Mouse (Mus musculus): ENCODE measurements around the gene Twist2. TPM values are rescaled to one million over a fixed set of nuclear protein-coding genes. Genes with fewer than 3 reads are reported as not detected.

Twist2 gene
- polyA plus RNA-seq, 1 experiment from 2014 or later, result 45.3 TPM

- Histone ChIP-seq H3K4me1 (replicated peaks) (0 out of 2 replicates have a peak, but pooled peaks cover 4% of the 10 kb centered on the region), H3K9me3 (no peaks in the 10 kb centered on the region), H3K36me3 (no peaks in the 10 kb centered on the region), H3K4me3 (replicated peaks) (no peak overlapping the region), H3K4me2 (no peak overlapping the region), H3K9ac (replicated peaks) (no peak overlapping the region), H3K27ac (no peak overlapping the region), H3K27me3 (no peaks in the 10 kb centered on the region)
- WGBS, result 84% methylated on average over 5 of the region's 5 CpGs
- no peak for ATAC-seq (ENCODE audit: insufficient number of reproducible peaks, insufficient read depth, low FRiP score, low TSS enrichment, low read depth)
Observed at GRCm38 (mm10) chr1:91776928-91777327, 24.3 kb upstream of the Twist2 start.

DNA sequence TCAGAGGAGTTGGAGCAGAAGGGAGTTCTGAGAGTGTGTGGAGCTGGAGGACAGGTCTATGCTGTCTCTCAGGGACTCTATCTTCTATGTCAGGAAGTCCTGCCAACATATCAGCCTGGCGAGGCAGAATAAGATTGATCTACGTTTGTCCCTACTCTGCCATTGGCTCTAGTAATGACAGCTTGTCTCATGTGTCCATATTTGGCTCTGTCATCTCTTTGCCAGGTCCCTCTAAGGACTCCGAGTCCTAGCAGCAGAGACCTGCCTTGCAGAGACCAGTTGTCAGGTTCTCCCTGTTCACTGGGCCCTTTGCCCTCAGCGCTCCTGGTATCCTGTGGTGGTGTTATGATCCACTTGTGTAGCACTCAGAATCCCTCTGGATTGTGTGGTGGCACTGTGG lies 21.4 kb upstream of the Twist2 start:
- 83% methylated on average over 4 of the region's 4 CpGs for WGBS
- H3K4me1 ChIP-seq (replicated peaks), result 0 out of 2 replicates have a peak, but pooled peaks cover 4% of the 10 kb centered on the region

GRCm38 (mm10) chr1:91781182-91781581 lies 20.1 kb upstream of the Twist2 start:
- Histone ChIP-seq H3K4me3 (replicated peaks) (no peak overlapping the region), H3K36me3 (no peaks in the 10 kb centered on the region), H3K4me2 (no peak overlapping the region), H3K27me3 (no peaks in the 10 kb centered on the region), H3K9ac (replicated peaks) (no peak overlapping the region), H3K27ac (no peak overlapping the region), H3K4me1 (replicated peaks) (0 out of 2 replicates have a peak, but pooled peaks cover 4% of the 10 kb centered on the region), H3K9me3 (no peaks in the 10 kb centered on the region)
- WGBS, result 83% methylated on average over 7 of the region's 7 CpGs
- no peak for ATAC-seq (ENCODE audit: insufficient number of reproducible peaks, insufficient read depth, low FRiP score, low TSS enrichment, low read depth)

More for the DNA sequence above, 21.4 kb upstream of the Twist2 start:
- Histone ChIP-seq H3K36me3 (no peaks in the 10 kb centered on the region), H3K27me3 (no peaks in the 10 kb centered on the region), H3K9me3 (no peaks in the 10 kb centered on the region), H3K4me2 (no peak overlapping the region), H3K9ac (replicated peaks) (no peak overlapping the region), H3K27ac (no peak overlapping the region), H3K4me3 (replicated peaks) (no peak overlapping the region)
- ATAC-seq (ENCODE audit: insufficient number of reproducible peaks, insufficient read depth, low FRiP score, low TSS enrichment, low read depth), result no peak

DNA sequence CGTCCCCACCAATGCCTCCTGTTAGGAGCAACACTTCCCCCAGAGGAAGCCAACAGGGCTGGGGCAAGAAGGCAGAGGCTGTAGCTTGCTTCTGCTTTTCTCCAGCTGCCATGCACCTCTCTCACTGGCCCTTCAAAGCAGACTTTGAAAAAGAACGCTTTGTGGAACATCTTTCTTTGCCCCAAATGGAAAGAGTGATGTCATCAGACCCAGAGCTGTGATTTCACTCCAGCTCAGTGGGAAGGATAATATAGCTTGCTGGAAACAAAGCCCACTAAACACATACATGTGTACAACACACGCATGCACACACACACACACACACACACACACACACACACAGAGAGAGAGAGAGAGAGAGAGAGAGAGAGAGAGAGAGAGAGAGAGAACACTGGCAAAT lies 17.1 kb upstream of the Twist2 start:
- no peaks in the 10 kb centered on the region for H3K9me3 ChIP-seq
- 73% methylated on average over 3 of the region's 3 CpGs for WGBS

GRCm38 (mm10) chr1:91799323-91799722 lies 1.9 kb upstream of the Twist2 start:
- Histone ChIP-seq H3K27ac (peak overlapping the region; percentile 93; the same call in 1 of the 2 replicates), H3K36me3 (no peaks in the 10 kb centered on the region), H3K9me3 (no peaks in the 10 kb centered on the region), H3K9ac (replicated peaks) (no peak overlapping the region), H3K27me3 (peaks cover 36% of the 10 kb centered on the region), H3K4me1 (replicated peaks) (peaks cover 43% of the 10 kb centered on the region), H3K4me2 (peak overlapping the region; percentile 96), H3K4me3 (replicated peaks) (peak overlapping the region; percentile 68; the same call in 1 of the 2 replicates)
- no peak for ATAC-seq (ENCODE audit: insufficient number of reproducible peaks, insufficient read depth, low FRiP score, low TSS enrichment, low read depth)
- WGBS, result 57% methylated on average over 3 of the region's 3 CpGs

More for the DNA sequence above, 17.1 kb upstream of the Twist2 start:
- H3K4me1 ChIP-seq (replicated peaks), result no peaks in the 10 kb centered on the region
- no peaks in the 10 kb centered on the region for H3K27me3 ChIP-seq
- no peaks in the 10 kb centered on the region for H3K36me3 ChIP-seq
- no peak overlapping the region for H3K4me3 ChIP-seq (replicated peaks)
- no peak overlapping the region for H3K9ac ChIP-seq (replicated peaks)
- no peak overlapping the region for H3K4me2 ChIP-seq
- no peak overlapping the region for H3K27ac ChIP-seq
- ATAC-seq (ENCODE audit: insufficient number of reproducible peaks, insufficient read depth, low FRiP score, low TSS enrichment, low read depth), result no peak

GRCm38 (mm10) chr1:91800348-91800747 lies 913 bp upstream of the Twist2 start:
- peak overlapping the region; percentile 96 for H3K4me2 ChIP-seq
- H3K27ac ChIP-seq, result peak overlapping the region; percentile 93
- H3K4me3 ChIP-seq (replicated peaks), result peak overlapping the region; percentile 68
- H3K9me3 ChIP-seq, result no peaks in the 10 kb centered on the region
- peaks cover 42% of the 10 kb centered on the region for H3K27me3 ChIP-seq
- H3K36me3 ChIP-seq, result no peaks in the 10 kb centered on the region
- 3% methylated on average over 13 of the region's 13 CpGs for WGBS
- H3K9ac ChIP-seq (replicated peaks), result peak overlapping the region; percentile 84
- peak; percentile 60; the same call in 1 of the 2 replicates for ATAC-seq (ENCODE audit: insufficient number of reproducible peaks, insufficient read depth, low FRiP score, low TSS enrichment, low read depth)
- peaks cover 46% of the 10 kb centered on the region for H3K4me1 ChIP-seq (replicated peaks)

DNA sequence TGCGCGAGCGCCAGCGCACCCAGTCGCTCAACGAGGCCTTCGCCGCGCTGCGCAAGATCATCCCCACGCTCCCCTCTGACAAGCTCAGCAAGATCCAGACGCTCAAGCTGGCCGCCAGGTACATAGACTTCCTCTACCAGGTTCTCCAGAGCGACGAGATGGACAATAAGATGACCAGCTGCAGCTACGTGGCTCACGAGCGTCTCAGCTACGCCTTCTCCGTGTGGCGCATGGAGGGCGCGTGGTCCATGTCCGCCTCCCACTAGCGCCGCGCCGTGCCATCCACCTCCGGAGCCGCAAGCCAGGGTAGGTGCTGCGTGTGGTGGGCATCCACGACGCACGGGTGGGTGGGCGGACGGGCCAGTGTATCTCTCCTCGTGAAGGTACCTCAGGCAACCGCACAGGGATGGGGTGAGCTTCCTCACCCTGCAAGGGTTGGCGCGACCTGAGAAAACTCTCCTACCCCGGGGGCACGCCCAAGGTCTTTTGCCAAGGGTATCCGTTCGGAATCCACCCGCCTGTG lies 644 bp downstream of the Twist2 start:
- Histone ChIP-seq H3K4me3 (replicated peaks) (peak overlapping the region; percentile 68), H3K4me2 (peak overlapping the region; percentile 96), H3K27me3 (peaks cover 42% of the 10 kb centered on the region), H3K4me1 (replicated peaks) (peaks cover 55% of the 10 kb centered on the region), H3K36me3 (no peaks in the 10 kb centered on the region), H3K9ac (replicated peaks) (peak overlapping the region; percentile 84), H3K27ac (peak overlapping the region; percentile 93), H3K9me3 (no peaks in the 10 kb centered on the region)
- peak; percentile 8; the same call in 1 of the 2 replicates for ATAC-seq (ENCODE audit: insufficient number of reproducible peaks, insufficient read depth, low FRiP score, low TSS enrichment, low read depth)
- under 1% methylated on average over 45 of the region's 45 CpGs for WGBS

DNA sequence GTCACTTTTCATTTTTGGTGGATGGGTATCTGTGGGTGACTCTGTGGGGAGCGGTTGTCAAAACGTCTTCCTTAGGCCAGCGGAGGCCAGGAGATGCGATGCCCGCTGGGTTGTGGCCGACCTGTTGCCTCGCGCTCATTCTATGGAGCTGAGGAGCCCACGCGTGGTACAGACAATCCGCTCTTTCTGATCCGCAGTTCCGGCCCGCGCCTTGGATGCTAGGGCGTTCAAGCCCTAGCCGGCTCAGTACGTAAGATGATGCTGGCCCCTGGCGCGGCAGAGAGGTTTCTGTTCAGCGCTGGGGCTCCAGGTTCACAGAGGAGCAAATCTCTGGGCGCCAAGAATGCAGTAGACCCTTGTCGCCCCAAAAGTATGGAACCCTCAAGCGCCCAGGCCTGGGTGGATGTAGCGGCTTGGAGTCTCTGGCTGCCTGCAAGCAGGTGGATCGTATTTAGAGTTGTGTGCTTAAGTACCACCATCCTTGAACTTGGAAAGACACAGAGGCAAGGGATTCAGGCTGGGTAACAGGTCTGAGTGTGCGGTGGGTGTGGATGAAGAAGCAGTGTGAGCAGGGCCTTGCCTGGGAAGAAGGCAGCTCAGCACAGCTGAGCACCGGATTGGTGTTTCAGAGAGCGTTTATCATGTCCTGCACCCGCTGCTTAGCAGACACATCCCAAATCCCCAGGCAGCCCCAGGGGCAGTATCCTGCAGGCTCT lies 1.3 kb downstream of the Twist2 start:
- WGBS, result 5% methylated on average over 30 of the region's 30 CpGs
- H3K4me1 ChIP-seq (replicated peaks), result peaks cover 61% of the 10 kb centered on the region

DNA sequence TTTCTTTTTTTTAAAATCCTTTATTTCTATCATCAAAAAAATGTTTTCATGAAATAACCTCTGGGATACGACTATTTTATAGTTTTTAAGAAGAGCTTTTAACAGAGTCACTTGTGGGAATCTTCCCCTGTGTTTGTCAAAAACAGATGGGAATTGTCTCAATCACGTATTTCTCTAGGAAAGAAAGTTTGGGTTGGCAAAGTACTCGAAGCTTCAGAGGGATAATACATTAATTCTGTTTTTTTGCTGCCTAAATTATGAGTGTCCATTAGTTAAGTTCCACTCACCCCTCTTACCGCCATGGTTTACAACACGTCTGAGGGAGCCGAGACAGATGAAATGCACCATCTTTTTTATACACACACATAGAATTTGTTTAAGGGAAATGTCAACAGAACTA lies 2.2 kb downstream of the Twist2 start:
- 42% methylated on average over 6 of the region's 6 CpGs for WGBS
- H3K9me3 ChIP-seq, result no peaks in the 10 kb centered on the region
- H3K27me3 ChIP-seq, result peaks cover 42% of the 10 kb centered on the region
- ATAC-seq (ENCODE audit: insufficient number of reproducible peaks, insufficient read depth, low FRiP score, low TSS enrichment, low read depth), result no peak
- H3K36me3 ChIP-seq, result no peaks in the 10 kb centered on the region
- H3K9ac ChIP-seq (replicated peaks), result peak overlapping the region; percentile 31; the same call in 1 of the 2 replicates
- no peak overlapping the region for H3K27ac ChIP-seq
- H3K4me1 ChIP-seq (replicated peaks), result peaks cover 60% of the 10 kb centered on the region
- H3K4me2 ChIP-seq, result peak overlapping the region; percentile 96
- H3K4me3 ChIP-seq (replicated peaks), result peak overlapping the region; percentile 29

More for the DNA sequence above, 1.3 kb downstream of the Twist2 start:
- H3K9me3 ChIP-seq, result no peaks in the 10 kb centered on the region
- ATAC-seq (ENCODE audit: insufficient number of reproducible peaks, insufficient read depth, low FRiP score, low TSS enrichment, low read depth), result no peak
- H3K27ac ChIP-seq, result peak overlapping the region; percentile 93
- peaks cover 42% of the 10 kb centered on the region for H3K27me3 ChIP-seq
- peak overlapping the region; percentile 96 for H3K4me2 ChIP-seq
- H3K4me3 ChIP-seq (replicated peaks), result peak overlapping the region; percentile 68
- no peaks in the 10 kb centered on the region for H3K36me3 ChIP-seq
- H3K9ac ChIP-seq (replicated peaks), result peak overlapping the region; percentile 84

- Histone ChIP-seq H3K9ac (replicated peaks) (no peak overlapping the region), H3K4me3 (replicated peaks) (no peak overlapping the region), H3K4me1 (replicated peaks) (peaks cover 32% of the 10 kb centered on the region), H3K36me3 (0 out of 2 replicates have a peak, but pooled peaks cover 5% of the 10 kb centered on the region), H3K4me2 (no peak overlapping the region), H3K27ac (no peak overlapping the region), H3K9me3 (no peaks in the 10 kb centered on the region), H3K27me3 (no peaks in the 10 kb centered on the region)
- 52% methylated on average over 3 of the region's 3 CpGs for WGBS
- no peak for ATAC-seq (ENCODE audit: insufficient number of reproducible peaks, insufficient read depth, low FRiP score, low TSS enrichment, low read depth)
Observed at GRCm38 (mm10) chr1:91816067-91816466, 14.8 kb downstream of the Twist2 start.

DNA sequence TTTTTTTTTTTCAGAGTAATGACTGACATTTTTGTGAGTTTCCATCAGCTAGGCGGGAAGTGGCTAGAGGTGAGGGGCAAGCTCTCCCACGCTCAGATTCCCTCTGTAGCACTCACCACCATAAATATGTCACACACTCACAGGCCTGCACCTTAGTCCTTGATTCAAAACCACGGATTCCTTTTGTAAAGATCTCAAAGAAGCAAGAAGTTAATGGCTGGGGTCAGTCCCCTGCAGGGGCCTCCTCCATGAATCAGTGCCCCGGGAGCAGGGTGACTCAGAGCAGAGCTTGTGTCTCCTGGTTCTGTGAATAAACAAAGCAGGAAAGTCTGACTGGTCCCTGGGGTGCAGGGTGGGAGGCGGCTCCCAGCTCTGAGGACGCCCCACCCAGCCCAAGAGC lies 15.3 kb downstream of the Twist2 start:
- H3K9ac ChIP-seq (replicated peaks), result no peak overlapping the region
- H3K9me3 ChIP-seq, result no peaks in the 10 kb centered on the region
- no peak for ATAC-seq (ENCODE audit: insufficient number of reproducible peaks, insufficient read depth, low FRiP score, low TSS enrichment, low read depth)
- H3K36me3 ChIP-seq, result 0 out of 2 replicates have a peak, but pooled peaks cover 5% of the 10 kb centered on the region
- H3K27ac ChIP-seq, result no peak overlapping the region
- H3K4me3 ChIP-seq (replicated peaks), result no peak overlapping the region
- H3K4me1 ChIP-seq (replicated peaks), result peaks cover 32% of the 10 kb centered on the region
- no peaks in the 10 kb centered on the region for H3K27me3 ChIP-seq
- peak overlapping the region; percentile 6; the same call in 1 of the 2 replicates for H3K4me2 ChIP-seq
- 16% methylated on average over 6 of the region's 6 CpGs for WGBS
